Mouse (Mus musculus): ENCODE data around the gene Cd160.

DNA sequence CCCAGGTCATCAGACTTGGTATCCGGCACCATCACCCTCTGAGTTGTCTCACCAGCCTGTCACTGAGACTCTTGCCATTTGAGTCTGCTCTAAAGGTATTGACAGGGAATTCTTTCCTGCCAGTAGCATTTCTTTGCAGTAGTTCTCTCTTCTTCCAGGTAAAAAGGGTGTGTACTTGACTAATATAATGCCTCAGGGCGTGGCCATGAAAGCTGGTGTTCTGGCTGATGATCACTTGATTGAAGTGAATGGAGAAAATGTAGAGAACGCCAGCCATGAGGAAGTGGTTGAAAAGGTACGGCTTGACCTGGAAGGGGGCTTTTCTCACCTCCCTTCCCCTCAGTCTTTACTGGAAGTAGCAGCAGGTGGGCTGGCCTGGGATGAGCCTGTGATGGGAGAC, 25.2 kb upstream of the Cd160 start:
- TF ChIP-seq POU5F1 (IDR thresholded peaks at IDR 0.05; ENCODE audit: borderline replicate concordance, low read length) (no peak), CTCF (conservative IDR thresholded peaks at IDR 0.05; ENCODE audit: low read length) (no peak)
